Mouse (Mus musculus): Measurements from ENCODE around the gene Teddm3. TPM values are rescaled to one million over a fixed set of nuclear protein-coding genes. Genes with fewer than 3 reads are reported as not detected.

The Teddm3 gene
- polyA plus RNA-seq, 1 experiment from 2014 or later, result not detected

DNA sequence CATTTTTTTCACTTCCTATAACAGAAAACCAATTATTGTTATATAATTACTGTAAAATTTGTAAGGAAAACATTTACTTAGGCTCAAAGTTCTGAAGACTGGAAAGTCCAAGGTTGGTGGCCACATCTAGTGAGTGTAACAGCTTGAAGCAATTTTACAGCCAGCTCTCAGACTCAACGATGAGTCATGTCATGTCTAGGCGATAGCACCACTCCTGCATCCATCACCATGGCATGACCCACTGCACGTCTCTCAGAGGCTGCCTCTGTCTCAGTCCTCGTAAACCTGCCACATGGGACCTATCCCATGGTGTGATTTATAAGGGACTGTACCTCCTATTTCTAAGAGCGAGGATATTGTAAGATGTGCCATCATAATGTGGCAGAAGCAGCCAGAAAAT is 37.7 kb downstream of the Teddm3 start:
- 94% methylated on average over 5 of the region's 5 CpGs for WGBS

DNA sequence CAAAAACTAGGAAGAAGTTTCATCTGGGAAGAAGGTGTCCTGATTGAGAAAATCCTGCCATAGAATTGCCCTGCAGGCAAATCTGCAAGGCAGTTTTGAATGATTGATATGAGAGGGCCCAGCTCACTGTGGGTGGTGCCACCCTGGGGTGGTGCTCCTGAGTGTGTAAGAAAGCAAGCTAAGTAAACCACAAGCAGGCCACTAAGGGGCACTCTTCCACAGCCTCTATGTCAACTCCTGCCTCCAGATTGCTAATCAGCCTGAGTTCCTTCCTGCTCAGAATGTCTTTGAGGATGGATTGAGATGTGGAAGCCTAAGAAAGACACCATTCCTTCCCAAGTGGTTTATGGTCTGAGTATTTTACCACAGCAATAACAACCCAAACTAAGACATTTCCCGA is 44.3 kb downstream of the Teddm3 start:
- Histone ChIP-seq H3K27me3 (replicated peaks; ENCODE audit: control insufficient read depth, insufficient read depth, low read length) (no peaks in the 10 kb centered on the region), H3K4me1 (replicated peaks; ENCODE audit: control insufficient read depth, insufficient read depth, low read length) (no peaks in the 10 kb centered on the region), H3K36me3 (ENCODE audit: control insufficient read depth, insufficient read depth) (no peaks in the 10 kb centered on the region), H3K27ac (ENCODE audit: low read length) (no peak overlapping the region), H3K9ac (replicated peaks; ENCODE audit: low read depth, low read length) (no peak overlapping the region), H3K9me3 (ENCODE audit: control insufficient read depth, low read length) (no peaks in the 10 kb centered on the region), H3K4me2 (ENCODE audit: low read length) (no peak overlapping the region), H3K4me3 (replicated peaks; ENCODE audit: low read length) (no peak overlapping the region)
- 88% methylated on average over 1 of the region's 1 CpGs for WGBS
- no peak for ATAC-seq

More for the DNA sequence above, 37.7 kb downstream of the Teddm3 start:
- no peak for ATAC-seq
- no peak overlapping the region for H3K27ac ChIP-seq (ENCODE audit: low read length)
- H3K9me3 ChIP-seq (ENCODE audit: control insufficient read depth, low read length), result no peaks in the 10 kb centered on the region
- no peak overlapping the region for H3K4me2 ChIP-seq (ENCODE audit: low read length)
- no peak overlapping the region for H3K4me3 ChIP-seq (replicated peaks; ENCODE audit: low read length)
- no peaks in the 10 kb centered on the region for H3K4me1 ChIP-seq (replicated peaks; ENCODE audit: control insufficient read depth, insufficient read depth, low read length)
- H3K9ac ChIP-seq (replicated peaks; ENCODE audit: low read depth, low read length), result no peak overlapping the region
- H3K27me3 ChIP-seq (replicated peaks; ENCODE audit: control insufficient read depth, insufficient read depth, low read length), result no peaks in the 10 kb centered on the region
- H3K36me3 ChIP-seq (ENCODE audit: control insufficient read depth, insufficient read depth), result no peaks in the 10 kb centered on the region

Other genes starting within 250 kb of the Teddm3 start
- 6.5 and 7.0 TPM in 2 replicates for gene Ephb3, start 50.8 kb upstream of the Teddm3 start, polyA plus RNA-seq (2015; fragmentation: Nextera tagmentation; extraction: Ambion mirVana)